Mouse (Mus musculus) forebrain, postnatal 0 days (tissue): ENCODE results near the gene Peli2. TPM values are rescaled to one million over a fixed set of nuclear protein-coding genes. Genes with fewer than 3 reads are reported as not detected.

Source experiments
- ATAC-seq: fragments of 200-750 bp; cut with Nextera tagmentation; 2 replicates; pipeline ENCODE4 v1.8.0; 2017; ENCODE audit warnings: mild to moderate bottlenecking, moderate library complexity
- DNase-seq: peaks from one replicate; pipeline ENCODE4 v3.0.0-alpha.2; 2015
- H3K27ac ChIP-seq: fragments of 300-500 bp; sonication (generic); 2 replicates; pipeline ENCODE4 v1.5.1; 2014; ENCODE audit warnings: low read depth, mild to moderate bottlenecking, antibody characterized with exemption, low read length, moderate library complexity, mixed read lengths
- H3K27me3 ChIP-seq: fragments of 300-500 bp; sonication (generic); 2 replicates; pipeline ENCODE4 v1.6.1; 2014; ENCODE audit warnings: mild to moderate bottlenecking, low read length, mixed read lengths; ENCODE audit not compliant: insufficient read depth
- H3K36me3 ChIP-seq: fragments of 300-500 bp; sonication (generic); 2 replicates; pipeline ENCODE4 v1.6.1; 2014; ENCODE audit warnings: mild to moderate bottlenecking, moderate library complexity; ENCODE audit not compliant: insufficient read depth
- H3K4me1 ChIP-seq: fragments of 300-500 bp; sonication (generic); 2 replicates; pipeline ENCODE4 v1.6.1; 2014; ENCODE audit warnings: antibody characterized with exemption; ENCODE audit not compliant: insufficient read depth
- H3K4me2 ChIP-seq: fragments of 300-500 bp; sonication (generic); 2 replicates; pipeline ENCODE4 v1.6.1; 2014; ENCODE audit warnings: low read depth, mild to moderate bottlenecking, moderate library complexity
- H3K4me3 ChIP-seq: fragments of 300-500 bp; sonication (generic); 2 replicates; pipeline ENCODE4 v1.5.1; 2014; ENCODE audit warnings: low read depth, low read length, mixed read lengths
- H3K9ac ChIP-seq: fragments of 300-500 bp; sonication (generic); 2 replicates; pipeline ENCODE4 v1.6.1; 2014; ENCODE audit warnings: mild to moderate bottlenecking
- H3K9me3 ChIP-seq: fragments of 300-500 bp; sonication (generic); 2 replicates; pipeline ENCODE4 v1.6.1; 2016; ENCODE audit warnings: low read length
- CTCF ChIP-seq: sonication (generic); IDR thresholded peaks from 2 replicates; pipeline ENCODE4 v1.5.1; 2016; ENCODE audit warnings: antibody characterized with exemption, control low read depth, low read depth
- WGBS: fragments of 180-500 bp; shearing (Covaris S2); extraction: QIAGEN DNeasy Blood & Tissue Kit; methylation state at CpG from one replicate; pipeline ENCODE4 v1.1.7; 2014; 5-methylcytosine and 5-hydroxymethylcytosine counted together
- polyA plus RNA-seq: library from polyadenylated mRNA; unstranded; fragments of >200 nt; fragmentation: Nextera tagmentation; extraction: Ambion mirVana; gene quantifications from 2 replicates; pipeline ENCODE4 v1.2.1, GENCODE M21; 2015
- total RNA-seq: library from RNA; depleted of rRNA; stranded (reverse); fragments of >200 nt; gene quantifications from 2 replicates; pipeline ENCODE4 v1.2.3, GENCODE M21; 2014

Gene Peli2
- total and polyA plus RNA-seq, 2 experiments from 2014 or later, result 6.6 to 16.4 TPM

DNA sequence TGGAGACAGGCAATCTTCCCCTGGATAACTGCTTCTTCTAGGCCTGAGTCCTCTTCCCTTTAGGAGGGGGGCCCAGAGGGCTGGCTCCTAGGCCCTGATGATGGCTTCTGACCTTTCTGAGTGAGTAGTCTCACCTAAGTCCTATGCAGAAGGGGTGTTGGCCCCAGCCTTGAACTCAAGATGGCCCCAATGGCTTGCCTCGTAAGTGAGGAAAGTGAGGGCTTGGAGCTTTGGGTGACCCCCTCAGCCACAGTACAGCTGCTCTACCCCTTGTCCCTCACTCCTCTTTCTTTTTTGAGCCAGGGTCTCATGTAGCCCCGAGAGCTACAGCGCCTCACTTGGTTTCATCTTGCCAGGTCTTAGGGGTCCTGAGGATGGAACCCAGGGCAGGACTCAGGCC lies 11.6 kb downstream of the Peli2 start:
- no peak for TF ChIP-seq CTCF
- H3K9ac ChIP-seq, result no peak overlapping the region
- no peaks in the 10 kb centered on the region for H3K9me3 ChIP-seq
- H3K4me3 ChIP-seq, result no peak overlapping the region
- no peak overlapping the region for H3K27ac ChIP-seq
- H3K4me1 ChIP-seq, result peaks cover 14% of the 10 kb centered on the region; the same call in 1 of the 2 replicates
- ATAC-seq (no peak), DNase-seq (no peak)
- no peaks in the 10 kb centered on the region; the same call in 1 of the 2 replicates for H3K27me3 ChIP-seq
- H3K36me3 ChIP-seq, result no peaks in the 10 kb centered on the region
- WGBS, result 75% methylated on average over 3 of the region's 3 CpGs
- no peak overlapping the region for H3K4me2 ChIP-seq

DNA sequence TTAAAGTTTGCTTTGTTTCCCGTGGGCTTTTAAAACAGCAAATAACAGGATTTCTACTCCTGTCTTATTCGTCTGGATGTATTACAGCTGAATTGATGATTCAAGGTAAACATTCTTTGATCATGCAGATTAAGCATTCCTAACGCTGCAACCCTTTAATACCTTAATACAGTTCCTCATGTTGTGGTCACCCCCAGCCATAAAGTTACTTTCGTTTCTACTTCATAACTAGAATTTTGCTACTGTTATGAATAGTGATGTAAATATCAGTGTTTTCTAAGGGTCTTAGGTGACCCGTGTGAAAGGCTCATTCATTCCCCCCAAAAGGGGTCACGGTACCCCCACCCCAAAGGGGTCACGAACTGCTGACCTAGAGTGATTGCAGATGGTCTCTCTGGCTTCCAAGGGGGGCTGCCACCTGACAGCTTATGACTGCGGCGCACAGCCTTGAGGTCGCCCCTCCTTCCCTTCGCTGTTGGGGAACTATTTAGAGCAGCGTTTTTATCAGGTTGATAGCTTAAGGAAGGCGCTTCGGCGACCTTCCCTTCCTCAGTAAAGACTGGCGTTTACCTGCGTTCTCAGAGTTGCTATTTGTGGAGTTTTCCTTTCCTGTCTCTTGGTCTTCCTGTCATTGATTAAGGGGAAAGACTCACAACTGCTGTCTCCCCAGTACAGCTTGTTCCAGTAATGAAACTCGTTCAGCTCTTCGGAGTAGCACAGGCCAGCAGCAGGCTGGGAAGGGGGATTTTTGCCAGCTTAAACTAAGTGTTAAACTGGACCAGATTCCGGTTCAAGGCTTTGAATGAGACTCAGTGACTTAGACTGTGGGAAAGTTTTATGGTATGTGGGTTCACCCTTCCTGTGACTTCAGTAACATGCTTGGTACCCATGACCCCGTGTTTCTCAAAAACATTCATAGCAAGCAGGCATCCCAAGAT lies 12.5 kb downstream of the Peli2 start:
- Histone ChIP-seq H3K4me2 (no peak overlapping the region), H3K36me3 (no peaks in the 10 kb centered on the region), H3K4me1 (peaks cover 14% of the 10 kb centered on the region; the same call in 1 of the 2 replicates), H3K9ac (no peak overlapping the region), H3K4me3 (no peak overlapping the region), H3K27me3 (no peaks in the 10 kb centered on the region; the same call in 1 of the 2 replicates), H3K9me3 (no peaks in the 10 kb centered on the region), H3K27ac (no peak overlapping the region)
- TF ChIP-seq CTCF, result no peak
- ATAC-seq (no peak), DNase-seq (no peak)
- 64% methylated on average over 21 of the region's 21 CpGs for WGBS

DNA sequence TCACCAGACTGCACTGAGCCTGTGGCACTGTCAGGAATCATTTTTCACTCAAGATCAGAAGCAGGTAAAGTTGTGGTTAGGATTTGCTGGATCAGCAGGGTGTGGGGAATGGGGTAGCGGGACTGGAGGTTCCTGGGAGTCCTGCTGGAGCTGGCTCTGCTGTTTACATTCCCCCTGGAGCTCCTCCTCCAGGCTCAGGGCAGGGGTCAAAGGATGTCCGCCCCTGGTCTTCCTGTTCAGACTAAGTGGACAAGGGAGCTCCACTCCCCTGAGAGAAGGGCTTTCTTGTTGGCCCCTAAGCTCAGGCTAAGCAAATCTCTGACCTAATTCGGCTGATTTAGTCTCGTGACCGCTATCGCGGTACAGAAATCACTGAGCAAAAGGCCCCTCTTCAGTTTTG lies 13.7 kb downstream of the Peli2 start:
- WGBS, result 59% methylated on average over 7 of the region's 7 CpGs
- Histone ChIP-seq H3K36me3 (no peaks in the 10 kb centered on the region), H3K27ac (no peak overlapping the region), H3K4me2 (no peak overlapping the region), H3K4me1 (peaks cover 14% of the 10 kb centered on the region; the same call in 1 of the 2 replicates), H3K9ac (no peak overlapping the region), H3K9me3 (no peaks in the 10 kb centered on the region), H3K4me3 (no peak overlapping the region), H3K27me3 (no peaks in the 10 kb centered on the region)
- DNase-seq (no peak), ATAC-seq (no peak)
- TF ChIP-seq CTCF, result no peak

DNA sequence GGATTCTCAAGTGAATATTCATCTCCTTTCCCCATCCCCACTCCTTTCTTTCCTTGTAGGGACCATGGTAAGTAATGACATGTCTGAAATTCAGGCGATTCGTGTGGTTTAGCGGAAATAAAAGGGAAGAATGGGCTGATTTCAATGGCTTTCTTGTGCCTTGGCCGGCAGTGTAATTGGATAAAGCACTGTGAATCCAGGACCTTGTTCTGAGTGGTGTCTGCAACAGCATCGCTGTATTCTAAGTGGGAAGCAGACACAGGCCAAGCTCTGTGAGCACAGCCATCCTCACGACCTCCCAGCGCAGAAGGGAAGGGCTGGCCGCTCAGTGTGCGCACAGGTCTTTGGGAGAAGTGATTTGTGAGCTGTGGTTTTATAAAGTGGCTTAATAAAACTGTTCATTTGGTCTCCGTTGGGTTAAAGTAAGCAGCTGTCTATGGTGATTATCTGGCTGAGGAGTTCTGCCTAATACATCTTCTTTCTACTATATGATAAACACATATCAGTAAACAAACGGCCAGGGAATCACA lies 15.3 kb downstream of the Peli2 start:
- Histone ChIP-seq H3K27ac (no peak overlapping the region), H3K27me3 (no peaks in the 10 kb centered on the region), H3K4me2 (no peak overlapping the region), H3K4me3 (no peak overlapping the region), H3K9ac (no peak overlapping the region), H3K36me3 (no peaks in the 10 kb centered on the region), H3K9me3 (no peaks in the 10 kb centered on the region), H3K4me1 (peaks cover 14% of the 10 kb centered on the region; the same call in 1 of the 2 replicates)
- 0 out of 2 replicates have a peak, but pooled peaks have one; percentile 27 for ATAC-seq
- DNase-seq, result no peak
- TF ChIP-seq CTCF, result no peak
- WGBS, result 36% methylated on average over 11 of the region's 11 CpGs

DNA sequence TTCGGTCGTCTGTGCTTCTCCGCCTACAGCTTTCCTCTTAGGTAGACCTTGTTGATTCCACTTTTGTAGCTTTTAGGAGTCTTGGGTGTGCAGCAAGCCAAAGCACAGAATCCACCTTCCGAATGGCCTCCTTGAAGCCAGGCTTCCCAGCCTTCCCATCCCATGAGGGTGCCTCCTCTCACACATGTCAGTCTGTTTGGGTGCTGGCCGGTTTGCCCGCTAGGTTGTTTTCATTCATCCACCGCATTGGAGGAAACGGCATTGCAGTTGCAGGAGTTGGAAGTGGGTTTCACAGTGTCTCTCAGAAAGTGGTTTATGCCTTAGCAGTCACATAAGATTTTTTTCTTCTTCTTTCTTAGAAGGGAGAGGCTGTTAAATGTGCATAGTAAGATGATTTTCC lies 17.1 kb downstream of the Peli2 start:
- WGBS, result 69% methylated on average over 8 of the region's 8 CpGs
- Histone ChIP-seq H3K27me3 (no peaks in the 10 kb centered on the region), H3K4me1 (peaks cover 14% of the 10 kb centered on the region; the same call in 1 of the 2 replicates), H3K4me3 (no peak overlapping the region), H3K27ac (no peak overlapping the region), H3K9ac (no peak overlapping the region), H3K4me2 (no peak overlapping the region), H3K9me3 (no peaks in the 10 kb centered on the region), H3K36me3 (no peaks in the 10 kb centered on the region)
- no peak for TF ChIP-seq CTCF
- DNase-seq (no peak), ATAC-seq (no peak)

DNA sequence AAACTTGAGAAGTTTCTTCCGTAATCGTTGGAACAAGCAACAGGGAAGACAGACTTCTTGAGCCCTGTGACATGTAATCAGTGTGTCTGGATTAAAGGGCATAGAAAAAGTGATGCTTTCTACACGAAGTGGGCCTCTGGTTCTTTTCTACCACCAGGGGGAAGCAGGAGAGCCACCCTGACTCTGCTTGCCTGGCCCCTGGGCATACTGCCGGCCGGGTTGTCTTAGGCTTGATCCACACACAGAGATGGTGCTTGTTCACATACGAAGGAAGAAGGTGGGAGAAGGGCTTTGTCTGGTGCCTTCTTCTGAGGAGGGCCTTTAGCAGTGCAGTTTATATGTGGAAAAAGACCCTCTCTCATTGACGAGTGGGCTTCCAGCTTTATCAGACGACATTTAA lies 17.5 kb downstream of the Peli2 start:
- H3K27me3 ChIP-seq, result no peaks in the 10 kb centered on the region
- WGBS, result 55% methylated on average over 8 of the region's 8 CpGs
- peak; percentile 69 for TF ChIP-seq CTCF
- no peak overlapping the region for H3K27ac ChIP-seq
- DNase-seq, result peak; percentile 36
- peaks cover 14% of the 10 kb centered on the region; the same call in 1 of the 2 replicates for H3K4me1 ChIP-seq
- ATAC-seq, result peak; percentile 72
- no peaks in the 10 kb centered on the region for H3K36me3 ChIP-seq
- no peak overlapping the region for H3K4me3 ChIP-seq
- no peak overlapping the region for H3K9ac ChIP-seq
- no peak overlapping the region for H3K4me2 ChIP-seq
- H3K9me3 ChIP-seq, result no peaks in the 10 kb centered on the region

DNA sequence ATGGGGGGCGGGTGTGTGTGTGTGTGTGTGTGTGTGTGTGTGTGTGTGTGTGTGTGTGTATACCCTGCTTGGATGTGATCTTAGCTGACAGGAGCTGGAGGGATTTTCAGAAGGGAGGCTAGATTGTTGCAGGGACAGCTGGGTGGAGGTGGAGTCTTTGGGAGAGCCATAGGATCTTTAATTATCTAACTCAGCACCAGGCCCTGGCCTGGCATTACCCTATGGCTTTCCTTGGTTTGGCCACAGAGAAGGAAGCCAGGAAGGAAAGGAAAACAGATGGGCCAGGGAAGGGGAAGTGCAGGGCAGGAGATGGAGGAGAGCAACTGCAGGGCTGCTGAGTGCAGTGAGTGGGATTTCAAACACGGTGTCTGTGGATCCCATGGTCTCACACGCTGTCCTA lies 18.8 kb downstream of the Peli2 start:
- Histone ChIP-seq H3K36me3 (no peaks in the 10 kb centered on the region), H3K4me2 (no peak overlapping the region), H3K27me3 (no peaks in the 10 kb centered on the region), H3K9me3 (no peaks in the 10 kb centered on the region), H3K4me3 (no peak overlapping the region), H3K27ac (no peak overlapping the region), H3K9ac (no peak overlapping the region), H3K4me1 (peaks cover 14% of the 10 kb centered on the region; the same call in 1 of the 2 replicates)
- TF ChIP-seq CTCF, result no peak
- ATAC-seq (no peak), DNase-seq (no peak)
- 91% methylated on average over 3 of the region's 3 CpGs for WGBS
